Mouse (Mus musculus): ENCODE measurements around the gene Cux2. TPM values are rescaled to one million over a fixed set of nuclear protein-coding genes. Genes with fewer than 3 reads are reported as not detected.

Gene Cux2
- polyA plus RNA-seq, 1 experiment from 2014 or later = 19.7 TPM

GRCm38 (mm10) chr5:122080930-122081329, 31.0 kb upstream of the Cux2 start:
- Histone ChIP-seq H3K36me3 (no peaks in the 10 kb centered on the region), H3K4me3 (no peak overlapping the region), H3K27me3 (peaks cover 7% of the 10 kb centered on the region; the same call in 1 of the 2 replicates), H3K4me2 (replicated peaks) (no peak overlapping the region), H3K9ac (replicated peaks) (no peak overlapping the region), H3K4me1 (no peaks in the 10 kb centered on the region), H3K9me3 (no peaks in the 10 kb centered on the region), H3K27ac (replicated peaks) (no peak overlapping the region)
- ATAC-seq (ENCODE audit: low FRiP score, low read depth) = no peak
- 70% methylated on average over 11 of the region's 11 CpGs for WGBS

- 85% methylated on average over 7 of the region's 7 CpGs for WGBS
- no peaks in the 10 kb centered on the region for H3K4me1 ChIP-seq
Measured at GRCm38 (mm10) chr5:122079796-122080195, 29.9 kb upstream of the Cux2 start.

GRCm38 (mm10) chr5:122077244-122077643, 27.3 kb upstream of the Cux2 start:
- H3K4me1 ChIP-seq = no peaks in the 10 kb centered on the region
- ATAC-seq (ENCODE audit: low FRiP score, low read depth) = no peak

More at GRCm38 (mm10) chr5:122079796-122080195, 29.9 kb upstream of the Cux2 start:
- H3K9ac ChIP-seq (replicated peaks) = no peak overlapping the region
- no peak overlapping the region for H3K4me2 ChIP-seq (replicated peaks)
- H3K27me3 ChIP-seq = 0 out of 2 replicates have a peak, but pooled peaks cover 4% of the 10 kb centered on the region
- H3K4me3 ChIP-seq = no peak overlapping the region
- ATAC-seq (ENCODE audit: low FRiP score, low read depth) = no peak
- H3K27ac ChIP-seq (replicated peaks) = no peak overlapping the region
- H3K9me3 ChIP-seq = no peaks in the 10 kb centered on the region
- no peaks in the 10 kb centered on the region for H3K36me3 ChIP-seq

GRCm38 (mm10) chr5:122075736-122076135, 25.8 kb upstream of the Cux2 start:
- H3K9me3 ChIP-seq = no peaks in the 10 kb centered on the region
- H3K27ac ChIP-seq (replicated peaks) = no peak overlapping the region
- 0 out of 2 replicates have a peak, but pooled peaks cover 4% of the 10 kb centered on the region for H3K27me3 ChIP-seq
- H3K4me1 ChIP-seq = no peaks in the 10 kb centered on the region
- no peak overlapping the region for H3K9ac ChIP-seq (replicated peaks)
- H3K36me3 ChIP-seq = no peaks in the 10 kb centered on the region
- ATAC-seq (ENCODE audit: low FRiP score, low read depth) = no peak
- H3K4me2 ChIP-seq (replicated peaks) = no peak overlapping the region
- WGBS = 54% methylated on average over 3 of the region's 3 CpGs
- H3K4me3 ChIP-seq = no peak overlapping the region

More at GRCm38 (mm10) chr5:122077244-122077643, 27.3 kb upstream of the Cux2 start:
- no peak overlapping the region for H3K4me3 ChIP-seq
- no peak overlapping the region for H3K4me2 ChIP-seq (replicated peaks)
- 88% methylated on average over 4 of the region's 4 CpGs for WGBS
- H3K36me3 ChIP-seq = no peaks in the 10 kb centered on the region
- H3K9ac ChIP-seq (replicated peaks) = no peak overlapping the region
- no peaks in the 10 kb centered on the region for H3K9me3 ChIP-seq
- H3K27me3 ChIP-seq = 0 out of 2 replicates have a peak, but pooled peaks cover 4% of the 10 kb centered on the region
- no peak overlapping the region for H3K27ac ChIP-seq (replicated peaks)

- no peak overlapping the region for H3K4me3 ChIP-seq
- 71% methylated on average over 4 of the region's 4 CpGs for WGBS
- H3K36me3 ChIP-seq = no peaks in the 10 kb centered on the region
- no peaks in the 10 kb centered on the region; the same call in 1 of the 2 replicates for H3K27me3 ChIP-seq
- no peaks in the 10 kb centered on the region for H3K9me3 ChIP-seq
- ATAC-seq (ENCODE audit: low FRiP score, low read depth) = no peak
- no peak overlapping the region for H3K27ac ChIP-seq (replicated peaks)
- H3K9ac ChIP-seq (replicated peaks) = no peak overlapping the region
- no peaks in the 10 kb centered on the region for H3K4me1 ChIP-seq
- no peak overlapping the region for H3K4me2 ChIP-seq (replicated peaks)
Measured at GRCm38 (mm10) chr5:122071997-122072396, 22.1 kb upstream of the Cux2 start.

- Histone ChIP-seq H3K4me3 (no peak overlapping the region), H3K36me3 (no peaks in the 10 kb centered on the region), H3K4me2 (replicated peaks) (no peak overlapping the region), H3K27ac (replicated peaks) (no peak overlapping the region), H3K4me1 (no peaks in the 10 kb centered on the region), H3K9ac (replicated peaks) (no peak overlapping the region), H3K27me3 (no peaks in the 10 kb centered on the region; the same call in none of the 2 replicates), H3K9me3 (no peaks in the 10 kb centered on the region)
- ATAC-seq (ENCODE audit: low FRiP score, low read depth) = no peak
- WGBS = 81% methylated on average over 16 of the region's 16 CpGs
Measured at GRCm38 (mm10) chr5:122070963-122071800, 21.3 kb upstream of the Cux2 start.

- Histone ChIP-seq H3K27ac (replicated peaks) (no peak overlapping the region), H3K27me3 (no peaks in the 10 kb centered on the region; the same call in none of the 2 replicates), H3K9me3 (no peaks in the 10 kb centered on the region), H3K4me1 (no peaks in the 10 kb centered on the region), H3K4me2 (replicated peaks) (no peak overlapping the region), H3K9ac (replicated peaks) (no peak overlapping the region), H3K4me3 (no peak overlapping the region), H3K36me3 (no peaks in the 10 kb centered on the region)
- 76% methylated on average over 13 of the region's 13 CpGs for WGBS
- ATAC-seq (ENCODE audit: low FRiP score, low read depth) = no peak
Measured at GRCm38 (mm10) chr5:122068563-122068962, 18.7 kb upstream of the Cux2 start.

GRCm38 (mm10) chr5:122063204-122063933, 13.5 kb upstream of the Cux2 start:
- Histone ChIP-seq H3K4me2 (replicated peaks) (no peak overlapping the region), H3K9ac (replicated peaks) (no peak overlapping the region), H3K27me3 (no peaks in the 10 kb centered on the region; the same call in none of the 2 replicates), H3K4me1 (0 out of 2 replicates have a peak, but pooled peaks cover 4% of the 10 kb centered on the region), H3K27ac (replicated peaks) (no peak overlapping the region), H3K4me3 (no peak overlapping the region), H3K36me3 (no peaks in the 10 kb centered on the region), H3K9me3 (no peaks in the 10 kb centered on the region)
- ATAC-seq (ENCODE audit: low FRiP score, low read depth) = no peak
- 76% methylated on average over 25 of the region's 25 CpGs for WGBS

GRCm38 (mm10) chr5:122062479-122062878, 12.6 kb upstream of the Cux2 start:
- no peak for ATAC-seq (ENCODE audit: low FRiP score, low read depth)
- no peak overlapping the region for H3K4me2 ChIP-seq (replicated peaks)
- H3K4me1 ChIP-seq = 0 out of 2 replicates have a peak, but pooled peaks cover 4% of the 10 kb centered on the region
- H3K27me3 ChIP-seq = no peaks in the 10 kb centered on the region; the same call in 1 of the 2 replicates
- 0 out of 2 replicates have a peak, but pooled peaks cover 3% of the 10 kb centered on the region for H3K9me3 ChIP-seq
- H3K36me3 ChIP-seq = no peaks in the 10 kb centered on the region
- 38% methylated on average over 12 of the region's 12 CpGs for WGBS
- H3K9ac ChIP-seq (replicated peaks) = no peak overlapping the region
- H3K27ac ChIP-seq (replicated peaks) = no peak overlapping the region
- no peak overlapping the region for H3K4me3 ChIP-seq

GRCm38 (mm10) chr5:122060767-122061333, 10.9 kb upstream of the Cux2 start:
- H3K9me3 ChIP-seq = 0 out of 2 replicates have a peak, but pooled peaks cover 6% of the 10 kb centered on the region

GRCm38 (mm10) chr5:122059060-122060017, 9.4 kb upstream of the Cux2 start:
- WGBS = 27% methylated on average over 39 of the region's 39 CpGs
- H3K9ac ChIP-seq (replicated peaks) = no peak overlapping the region; the same call in 1 of the 2 replicates
- peak overlapping the region; percentile 23; the same call in 1 of the 2 replicates for H3K4me3 ChIP-seq
- no peak overlapping the region for H3K27ac ChIP-seq (replicated peaks)
- no peaks in the 10 kb centered on the region for H3K36me3 ChIP-seq
- H3K9me3 ChIP-seq = 0 out of 2 replicates have a peak, but pooled peaks cover 6% of the 10 kb centered on the region
- no peaks in the 10 kb centered on the region for H3K27me3 ChIP-seq
- ATAC-seq (ENCODE audit: low FRiP score, low read depth) = peak; percentile 48; the same call in 1 of the 2 replicates
- peak overlapping the region; percentile 46 for H3K4me2 ChIP-seq (replicated peaks)
- peaks cover 10% of the 10 kb centered on the region for H3K4me1 ChIP-seq

More at GRCm38 (mm10) chr5:122060767-122061333, 10.9 kb upstream of the Cux2 start:
- Histone ChIP-seq H3K36me3 (no peaks in the 10 kb centered on the region), H3K27me3 (no peaks in the 10 kb centered on the region), H3K4me2 (replicated peaks) (peak overlapping the region; percentile 19), H3K4me3 (no peak overlapping the region), H3K9ac (replicated peaks) (no peak overlapping the region), H3K27ac (replicated peaks) (no peak overlapping the region), H3K4me1 (0 out of 2 replicates have a peak, but pooled peaks cover 4% of the 10 kb centered on the region)
- 21% methylated on average over 11 of the region's 12 CpGs for WGBS
- ATAC-seq (ENCODE audit: low FRiP score, low read depth) = no peak
